Mouse (Mus musculus): ENCODE results near the gene Abhd17b.
"Not testable (repeated sequence)": the region's sequence is repeated elsewhere in the genome, so short reads cannot be mapped to it uniquely, and the experiment has no call there.

Abhd17b gene

GRCm38 (mm10) chr19:21653172-21653981 lies at the start of gene Abhd17b:
TSS of gene Abhd17b (plus strand) at chr19:21653185.
- no peak for DNase-seq (ENCODE audit: low spot score)

GRCm38 (mm10) chr19:21603836-21604235 lies 49.1 kb upstream of the Abhd17b start:
- no peak for DNase-seq (ENCODE audit: low spot score)

- no peak for DNase-seq (ENCODE audit: low spot score)
Observed at GRCm38 (mm10) chr19:21605294-21605693, 47.7 kb upstream of the Abhd17b start.

- DNase-seq (ENCODE audit: low spot score), result no peak
Observed at GRCm38 (mm10) chr19:21610240-21610639, 42.7 kb upstream of the Abhd17b start.

- no peak for DNase-seq (ENCODE audit: low spot score)
Observed at GRCm38 (mm10) chr19:21611297-21611696, 41.7 kb upstream of the Abhd17b start.

- DNase-seq (ENCODE audit: low spot score), result no peak
Observed at GRCm38 (mm10) chr19:21611725-21612575, 41.0 kb upstream of the Abhd17b start.

- DNase-seq (ENCODE audit: low spot score), result no peak
Observed at GRCm38 (mm10) chr19:21615801-21616200, 37.2 kb upstream of the Abhd17b start.

GRCm38 (mm10) chr19:21623410-21624147 lies 29.4 kb upstream of the Abhd17b start:
- DNase-seq (ENCODE audit: low spot score), result no peak

GRCm38 (mm10) chr19:21624148-21624535 lies 28.8 kb upstream of the Abhd17b start:
- no peak for DNase-seq (ENCODE audit: low spot score)

GRCm38 (mm10) chr19:21626271-21626988 lies 26.6 kb upstream of the Abhd17b start:
- no peak for DNase-seq (ENCODE audit: low spot score)

- DNase-seq (ENCODE audit: low spot score), result not testable (repeated sequence)
Observed at GRCm38 (mm10) chr19:21628440-21628839, 24.5 kb upstream of the Abhd17b start.

GRCm38 (mm10) chr19:21629030-21629429 lies 24.0 kb upstream of the Abhd17b start:
- no peak for DNase-seq (ENCODE audit: low spot score)

GRCm38 (mm10) chr19:21629501-21629900 lies 23.5 kb upstream of the Abhd17b start:
- DNase-seq (ENCODE audit: low spot score), result no peak

GRCm38 (mm10) chr19:21630656-21631331 lies 22.2 kb upstream of the Abhd17b start:
- DNase-seq (ENCODE audit: low spot score), result no peak

GRCm38 (mm10) chr19:21635406-21635805 lies 17.6 kb upstream of the Abhd17b start:
- DNase-seq (ENCODE audit: low spot score), result no peak

GRCm38 (mm10) chr19:21636907-21637306 lies 16.1 kb upstream of the Abhd17b start:
- no peak for DNase-seq (ENCODE audit: low spot score)

- no peak for DNase-seq (ENCODE audit: low spot score)
Observed at GRCm38 (mm10) chr19:21637672-21638071, 15.3 kb upstream of the Abhd17b start.

- no peak for DNase-seq (ENCODE audit: low spot score)
Observed at GRCm38 (mm10) chr19:21643935-21644334, 9.1 kb upstream of the Abhd17b start.

GRCm38 (mm10) chr19:21645301-21645700 lies 7.7 kb upstream of the Abhd17b start:
- DNase-seq (ENCODE audit: low spot score), result no peak

GRCm38 (mm10) chr19:21646142-21646541 lies 6.8 kb upstream of the Abhd17b start:
- no peak for DNase-seq (ENCODE audit: low spot score)

- no peak for DNase-seq (ENCODE audit: low spot score)
Observed at GRCm38 (mm10) chr19:21651664-21652063, 1.3 kb upstream of the Abhd17b start.

Measured in layer of hippocampus, adult 9-10 months (tissue).